Mouse (Mus musculus): Measurements from ENCODE around the gene Kcnq1.

DNA sequence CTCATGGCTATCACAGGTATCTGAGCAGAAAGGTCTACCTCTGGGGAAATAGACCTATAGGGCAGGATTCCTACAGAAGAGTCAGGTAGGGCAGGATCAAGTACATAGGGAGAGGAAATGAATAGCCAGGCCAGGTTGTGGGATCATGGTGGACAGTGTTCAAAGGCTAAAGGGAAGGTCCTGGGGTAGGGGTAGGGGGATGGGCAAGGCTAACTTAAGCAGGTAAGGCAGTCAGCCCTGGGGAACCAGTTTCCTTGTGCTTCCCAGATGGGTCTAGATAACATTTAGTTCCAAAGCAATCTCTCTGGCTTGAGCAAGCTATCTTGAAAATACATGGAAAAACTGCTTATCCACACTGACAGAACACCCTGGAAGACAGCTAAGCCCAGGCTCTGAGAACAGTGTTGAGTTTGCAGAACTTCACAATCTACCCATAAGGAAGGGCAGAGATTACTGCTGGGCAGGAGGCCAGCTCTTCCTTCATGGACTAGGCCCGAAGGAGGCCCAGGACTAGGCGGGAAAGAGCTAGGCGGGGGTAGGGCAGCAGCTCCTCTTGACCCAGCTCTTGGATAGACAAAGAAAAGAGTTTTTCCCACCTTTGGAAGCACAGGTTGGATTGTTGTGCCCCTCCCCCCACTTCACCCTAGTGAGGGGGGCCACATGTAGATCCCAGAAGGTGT lies 235.3 kb downstream of the Kcnq1 start:
- TF ChIP-seq CTCF (conservative IDR thresholded peaks at IDR 0.05; ENCODE audit: low read length): no peak
- TF ChIP-seq POU5F1 (IDR thresholded peaks at IDR 0.05; ENCODE audit: borderline replicate concordance, low read length): no peak
- no peak for TF ChIP-seq NANOG (IDR thresholded peaks at IDR 0.05; ENCODE audit: borderline replicate concordance, low read length)
